Mouse (Mus musculus): Measurements from ENCODE around the gene Ak8.

DNA sequence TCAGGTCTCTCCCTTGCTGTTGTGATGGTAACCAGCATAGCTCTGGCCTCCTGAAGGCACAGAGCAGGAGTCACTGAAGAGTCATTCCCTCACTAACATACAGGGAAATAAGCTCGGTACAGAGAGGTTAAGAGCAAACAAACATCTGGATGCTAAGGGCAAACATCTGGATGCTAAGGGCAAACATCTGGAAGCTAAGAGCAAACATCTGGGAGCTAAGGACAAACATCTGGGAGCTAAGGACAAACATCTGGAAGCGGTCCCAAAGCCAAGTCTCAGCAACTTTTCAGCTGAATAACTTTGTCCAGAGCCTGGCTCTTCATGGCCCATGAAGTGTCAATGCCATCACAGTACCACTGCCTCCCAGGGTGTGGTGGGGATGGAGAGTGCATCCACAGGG lies 99.6 kb downstream of the Ak8 start:
- no peak for TF ChIP-seq GATA1 (IDR thresholded peaks at IDR 0.05; ENCODE audit: borderline replicate concordance, low read length)
- no peak for TF ChIP-seq FLI1 (IDR thresholded peaks at IDR 0.05; ENCODE audit: low read length)

All from megakaryocyte, embryonic 14.5 days (primary cell).